Mouse (Mus musculus): ENCODE data around the gene Osbpl11. TPM values are rescaled to one million over a fixed set of nuclear protein-coding genes. Genes with fewer than 3 reads are reported as not detected.

The Osbpl11 gene
- total and polyA plus RNA-seq, 2 experiments = 6.3 to 9.8 TPM

DNA sequence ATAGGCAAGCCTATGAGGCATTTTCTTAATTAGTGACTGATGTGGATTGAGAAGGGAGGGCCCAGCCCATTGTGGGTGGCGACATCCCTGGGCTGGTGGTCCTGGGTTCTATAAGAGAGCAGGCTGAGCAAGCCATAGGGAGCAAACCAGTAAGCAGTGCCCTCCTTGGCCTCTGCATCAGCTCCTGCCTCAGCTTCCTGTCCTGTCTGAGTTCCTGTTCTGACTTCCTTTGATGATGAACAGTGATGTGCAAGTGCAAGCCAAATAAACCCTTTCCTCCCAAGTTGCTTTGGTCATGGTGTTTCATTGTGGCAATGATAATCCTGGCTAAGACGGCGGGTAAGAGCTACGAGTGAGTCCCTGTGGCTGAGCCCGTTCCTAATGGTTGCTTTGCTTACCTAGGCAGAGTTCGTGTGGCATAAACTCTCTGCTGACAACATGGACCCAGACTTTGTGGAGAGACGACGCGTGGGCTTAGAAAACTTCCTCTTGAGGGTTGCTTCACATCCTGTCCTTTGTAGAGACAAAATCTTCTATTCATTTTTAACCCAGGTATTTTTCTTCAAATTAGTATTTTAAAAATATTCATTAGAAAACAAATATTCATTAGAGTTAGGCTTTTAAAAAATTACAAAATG is 82.9 kb downstream of the Osbpl11 start:
- TF ChIP-seq POLR2A (IDR thresholded peaks at IDR 0.05; ENCODE audit: extremely low read depth, insufficient read depth, low read length) = no peak
- no peak for TF ChIP-seq CTCF (IDR thresholded peaks at IDR 0.05; ENCODE audit: low read depth, low read length)
- no peak overlapping the region for H3K9ac ChIP-seq (ENCODE audit: low read depth, low read length)
- H3K27me3 ChIP-seq (ENCODE audit: control insufficient read depth, insufficient read depth, low read length) = no peaks in the 10 kb centered on the region
- no peak overlapping the region for H3K4me3 ChIP-seq (ENCODE audit: insufficient read depth, low read depth, low read length)
- no peaks in the 10 kb centered on the region for H3K79me2 ChIP-seq (ENCODE audit: control insufficient read depth, insufficient read depth, low read length)
- 89% methylated on average over 9 of the region's 9 CpGs for WGBS
- H3K27ac ChIP-seq (replicated peaks; ENCODE audit: insufficient read depth, low read depth, low read length) = no peak overlapping the region
- no peaks in the 10 kb centered on the region for H3K4me1 ChIP-seq (ENCODE audit: control insufficient read depth, insufficient read depth, low read length)
- peaks cover 39% of the 10 kb centered on the region for H3K36me3 ChIP-seq (ENCODE audit: control insufficient read depth, insufficient read depth, low read length)
- no peak for DNase-seq (ENCODE audit: extremely low read depth, low read depth, low spot score)

DNA sequence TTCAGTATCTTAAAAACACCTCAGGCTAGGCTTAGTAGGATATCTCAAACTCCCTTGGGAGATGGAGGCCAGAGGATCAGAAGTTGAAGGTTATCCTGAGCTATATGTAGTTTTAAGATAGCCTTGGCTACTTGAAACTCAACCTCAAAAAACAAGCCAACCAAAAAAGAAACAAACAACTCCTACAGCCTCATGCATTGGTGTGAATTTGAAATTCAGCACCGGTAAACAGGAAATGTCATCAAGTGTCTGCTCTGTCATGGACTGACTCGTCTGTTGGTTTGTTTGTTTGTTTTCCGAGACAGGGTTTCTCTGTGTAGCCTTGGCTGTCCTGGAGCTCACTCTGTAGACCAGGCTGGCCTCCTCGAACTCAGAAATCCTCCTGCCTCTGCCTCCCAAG is 87.0 kb downstream of the Osbpl11 start:
- WGBS = 85% methylated on average over 4 of the region's 4 CpGs
- no peaks in the 10 kb centered on the region for H3K27me3 ChIP-seq (ENCODE audit: control insufficient read depth, insufficient read depth, low read length)
- TF ChIP-seq CTCF (IDR thresholded peaks at IDR 0.05; ENCODE audit: low read depth, low read length) (no peak), POLR2A (IDR thresholded peaks at IDR 0.05; ENCODE audit: extremely low read depth, insufficient read depth, low read length) (no peak)
- no peaks in the 10 kb centered on the region for H3K79me2 ChIP-seq (ENCODE audit: control insufficient read depth, insufficient read depth, low read length)
- no peaks in the 10 kb centered on the region for H3K4me1 ChIP-seq (ENCODE audit: control insufficient read depth, insufficient read depth, low read length)
- H3K36me3 ChIP-seq (ENCODE audit: control insufficient read depth, insufficient read depth, low read length) = peaks cover 24% of the 10 kb centered on the region
- no peak overlapping the region for H3K4me3 ChIP-seq (ENCODE audit: insufficient read depth, low read depth, low read length)
- no peak overlapping the region for H3K27ac ChIP-seq (replicated peaks; ENCODE audit: insufficient read depth, low read depth, low read length)
- no peak for DNase-seq (ENCODE audit: extremely low read depth, low read depth, low spot score)
- H3K9ac ChIP-seq (ENCODE audit: low read depth, low read length) = no peak overlapping the region

DNA sequence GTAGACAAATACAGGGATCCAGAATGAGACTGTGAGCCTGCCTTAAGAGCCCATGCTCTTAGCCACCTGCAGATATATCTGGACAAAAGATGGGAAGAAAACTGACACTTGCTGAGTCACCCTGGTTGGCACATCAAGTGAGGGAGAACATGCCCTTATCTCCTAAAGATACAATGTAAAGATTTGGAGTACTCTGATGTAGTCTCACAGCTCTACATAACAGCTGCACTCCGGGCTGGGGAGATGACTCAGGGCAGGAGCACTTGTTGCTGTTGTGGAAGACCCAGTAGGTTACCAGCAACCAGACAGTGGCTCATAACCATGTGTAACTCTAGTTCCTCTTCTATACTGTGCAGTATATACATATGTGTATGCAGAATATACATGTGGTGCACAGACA is 98.2 kb downstream of the Osbpl11 start:
- H3K36me3 ChIP-seq (ENCODE audit: control insufficient read depth, insufficient read depth, low read length) = peaks cover 50% of the 10 kb centered on the region
- TF ChIP-seq POLR2A (IDR thresholded peaks at IDR 0.05; ENCODE audit: extremely low read depth, insufficient read depth, low read length) = no peak
- no peak for TF ChIP-seq CTCF (IDR thresholded peaks at IDR 0.05; ENCODE audit: low read depth, low read length)
- 77% methylated on average over 1 of the region's 1 CpGs for WGBS

DNA sequence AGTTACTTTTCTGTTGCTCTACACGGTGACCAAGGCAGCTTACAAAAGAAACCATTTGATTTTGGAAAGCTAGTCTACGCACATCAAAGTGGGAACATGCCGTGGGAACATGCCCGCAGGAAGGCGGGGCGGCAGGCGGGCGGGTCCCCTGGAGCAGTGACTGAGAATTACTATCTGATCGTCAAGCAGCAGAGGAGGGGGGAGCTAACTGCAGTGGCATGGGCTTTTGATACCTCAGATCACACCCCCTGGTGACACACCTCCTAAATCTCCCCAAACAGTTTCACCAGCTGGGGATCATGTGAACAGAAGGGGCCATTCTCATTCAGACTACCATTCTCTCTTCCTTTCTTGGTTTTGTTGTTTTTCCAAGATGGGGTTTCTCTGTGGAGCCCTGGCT is 103.7 kb downstream of the Osbpl11 start:
- H3K9ac ChIP-seq (ENCODE audit: low read depth, low read length) = no peak overlapping the region
- no peaks in the 10 kb centered on the region for H3K79me2 ChIP-seq (ENCODE audit: control insufficient read depth, insufficient read depth, low read length)
- TF ChIP-seq POLR2A (IDR thresholded peaks at IDR 0.05; ENCODE audit: extremely low read depth, insufficient read depth, low read length) (no peak), CTCF (IDR thresholded peaks at IDR 0.05; ENCODE audit: low read depth, low read length) (no peak)
- no peak overlapping the region for H3K27ac ChIP-seq (replicated peaks; ENCODE audit: insufficient read depth, low read depth, low read length)
- 93% methylated on average over 9 of the region's 9 CpGs for whole genome bisulfite sequencing
- no peak for DNase-seq (ENCODE audit: extremely low read depth, low read depth, low spot score)
- no peak overlapping the region for H3K4me3 ChIP-seq (ENCODE audit: insufficient read depth, low read depth, low read length)
- peaks cover 57% of the 10 kb centered on the region for H3K36me3 ChIP-seq (ENCODE audit: control insufficient read depth, insufficient read depth, low read length)
- H3K4me1 ChIP-seq (ENCODE audit: control insufficient read depth, insufficient read depth, low read length) = no peaks in the 10 kb centered on the region
- no peaks in the 10 kb centered on the region for H3K27me3 ChIP-seq (ENCODE audit: control insufficient read depth, insufficient read depth, low read length)

More for the DNA sequence above, 98.2 kb downstream of the Osbpl11 start:
- no peak overlapping the region for H3K9ac ChIP-seq (ENCODE audit: low read depth, low read length)
- no peaks in the 10 kb centered on the region for H3K4me1 ChIP-seq (ENCODE audit: control insufficient read depth, insufficient read depth, low read length)
- no peaks in the 10 kb centered on the region for H3K27me3 ChIP-seq (ENCODE audit: control insufficient read depth, insufficient read depth, low read length)
- no peaks in the 10 kb centered on the region for H3K79me2 ChIP-seq (ENCODE audit: control insufficient read depth, insufficient read depth, low read length)
- H3K27ac ChIP-seq (replicated peaks; ENCODE audit: insufficient read depth, low read depth, low read length) = no peak overlapping the region
- no peak for DNase-seq (ENCODE audit: extremely low read depth, low read depth, low spot score)
- H3K4me3 ChIP-seq (ENCODE audit: insufficient read depth, low read depth, low read length) = no peak overlapping the region

DNA sequence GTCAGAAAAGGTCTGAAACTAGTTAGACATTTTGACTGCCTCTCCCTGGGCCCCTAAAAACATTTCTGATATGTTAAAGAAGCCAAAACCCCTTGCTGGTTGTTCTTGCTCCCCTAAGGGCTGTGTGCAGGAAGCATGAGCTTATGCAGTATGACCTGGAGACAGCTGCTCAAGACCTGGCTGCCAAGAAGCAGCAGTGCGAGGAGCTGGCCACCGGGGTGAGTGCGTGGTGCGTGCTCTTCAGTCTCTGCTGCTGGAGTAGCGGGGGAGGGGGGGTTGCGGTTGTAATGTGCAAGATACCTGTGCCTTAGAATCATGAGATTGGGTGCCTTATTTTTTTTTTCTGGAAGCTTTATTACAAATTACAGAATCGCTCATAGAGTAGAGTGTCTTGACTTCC is 105.1 kb downstream of the Osbpl11 start:
- Histone ChIP-seq H3K27me3 (ENCODE audit: control insufficient read depth, insufficient read depth, low read length) (no peaks in the 10 kb centered on the region), H3K4me3 (ENCODE audit: insufficient read depth, low read depth, low read length) (no peak overlapping the region), H3K79me2 (ENCODE audit: control insufficient read depth, insufficient read depth, low read length) (no peaks in the 10 kb centered on the region), H3K27ac (replicated peaks; ENCODE audit: insufficient read depth, low read depth, low read length) (no peak overlapping the region), H3K4me1 (ENCODE audit: control insufficient read depth, insufficient read depth, low read length) (no peaks in the 10 kb centered on the region), H3K9ac (ENCODE audit: low read depth, low read length) (no peak overlapping the region), H3K36me3 (ENCODE audit: control insufficient read depth, insufficient read depth, low read length) (peaks cover 58% of the 10 kb centered on the region)
- WGBS = 98% methylated on average over 7 of the region's 7 CpGs
- TF ChIP-seq POLR2A (IDR thresholded peaks at IDR 0.05; ENCODE audit: extremely low read depth, insufficient read depth, low read length) = no peak
- DNase-seq (ENCODE audit: extremely low read depth, low read depth, low spot score) = no peak

DNA sequence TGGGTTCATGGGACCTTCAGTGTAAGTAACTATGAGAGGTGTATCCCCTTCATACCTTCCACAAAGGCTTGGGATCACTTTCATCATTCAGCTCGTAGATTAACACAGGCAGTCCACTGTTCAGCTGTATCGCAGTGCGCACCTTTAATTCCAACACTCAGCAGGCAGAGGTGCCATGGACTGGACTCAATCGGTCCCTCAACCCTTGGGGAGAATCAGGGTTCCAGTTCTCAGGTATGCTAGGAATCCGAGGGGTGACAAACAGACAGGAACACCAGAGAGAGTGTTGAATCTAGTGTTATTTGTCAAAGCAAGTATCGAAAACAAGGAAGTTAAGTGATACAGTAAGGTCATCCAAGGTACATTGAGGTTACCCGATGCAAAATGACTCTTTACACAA is 107.4 kb downstream of the Osbpl11 start:
- no peak overlapping the region for H3K27ac ChIP-seq (replicated peaks; ENCODE audit: insufficient read depth, low read depth, low read length)
- no peak for TF ChIP-seq POLR2A (IDR thresholded peaks at IDR 0.05; ENCODE audit: extremely low read depth, insufficient read depth, low read length)
- TF ChIP-seq CTCF (IDR thresholded peaks at IDR 0.05; ENCODE audit: low read depth, low read length) = no peak

More for the DNA sequence above, 107.4 kb downstream of the Osbpl11 start:
- H3K27me3 ChIP-seq (ENCODE audit: control insufficient read depth, insufficient read depth, low read length) = no peaks in the 10 kb centered on the region
- WGBS = 97% methylated on average over 7 of the region's 7 CpGs
- no peaks in the 10 kb centered on the region for H3K4me1 ChIP-seq (ENCODE audit: control insufficient read depth, insufficient read depth, low read length)
- DNase-seq (ENCODE audit: extremely low read depth, low read depth, low spot score) = no peak
- H3K9ac ChIP-seq (ENCODE audit: low read depth, low read length) = no peak overlapping the region
- peaks cover 69% of the 10 kb centered on the region for H3K36me3 ChIP-seq (ENCODE audit: control insufficient read depth, insufficient read depth, low read length)
- H3K4me3 ChIP-seq (ENCODE audit: insufficient read depth, low read depth, low read length) = no peak overlapping the region
- no peaks in the 10 kb centered on the region for H3K79me2 ChIP-seq (ENCODE audit: control insufficient read depth, insufficient read depth, low read length)

Other genes with a start within 250 kb of the Osbpl11 start
- 0.54 and 1.0 TPM in 2 replicates for gene Iqcg, start 128.9 kb upstream of the Osbpl11 start, total RNA-seq (2014; rRNA removed)
- 0.55 TPM in 2 replicates for gene Iqcg, start 128.9 kb upstream of the Osbpl11 start, polyA plus RNA-seq (2012; rRNA removed)
- 661 and 805 TPM in 2 replicates for gene Rpl35a, start 128.6 kb upstream of the Osbpl11 start, total RNA-seq (2014; rRNA removed)
- 111 and 115 TPM in 2 replicates for gene Rpl35a, start 128.6 kb upstream of the Osbpl11 start, polyA plus RNA-seq (2012; rRNA removed)
- 1.4 and 1.8 TPM in 2 replicates for gene Lmln, start 122.5 kb upstream of the Osbpl11 start, total RNA-seq (2014; rRNA removed)
- 0.78 and 0.81 TPM in 2 replicates for gene Lmln, start 122.5 kb upstream of the Osbpl11 start, polyA plus RNA-seq (2012; rRNA removed)
- gene Snx4, start 66.4 kb downstream of the Osbpl11 start, total RNA-seq (2014; rRNA removed) = 26.4 and 28.9 TPM in 2 replicates
- 5.8 and 6.0 TPM in 2 replicates for gene Snx4, start 66.4 kb downstream of the Osbpl11 start, polyA plus RNA-seq (2012; rRNA removed)
- gene Zfp148, start 195.8 kb downstream of the Osbpl11 start, total RNA-seq (2014; rRNA removed) = 15.4 and 15.6 TPM in 2 replicates
- 4.3 TPM in 2 replicates for gene Zfp148, start 195.8 kb downstream of the Osbpl11 start, polyA plus RNA-seq (2012; rRNA removed)